Mouse (Mus musculus) liver, postnatal 0 days (tissue): Measurements from ENCODE around the gene Tm9sf4. TPM values are rescaled to one million over a fixed set of nuclear protein-coding genes. Genes with fewer than 3 reads are reported as not detected.

Source experiments
- ATAC-seq: fragments of 200-750 bp; cut with Nextera tagmentation; 2 replicates; pipeline ENCODE4 v1.8.0; 2017; ENCODE audit warnings: mild to moderate bottlenecking, moderate library complexity
- DNase-seq: peaks from one replicate; pipeline ENCODE4 v3.0.0-alpha.2; 2016
- H3K27ac ChIP-seq: fragments of 300-500 bp; sonication (generic); 2 replicates; pipeline ENCODE4 v1.5.1; 2014; ENCODE audit warnings: antibody characterized with exemption, moderate library complexity, mild to moderate bottlenecking, low read depth
- H3K27me3 ChIP-seq: fragments of 300-500 bp; sonication (generic); 2 replicates; pipeline ENCODE4 v1.6.1; 2014; ENCODE audit warnings: low read length, control low read depth, mixed read lengths; ENCODE audit not compliant: insufficient read depth
- H3K36me3 ChIP-seq: fragments of 300-500 bp; sonication (generic); replicated peaks from 2 replicates; pipeline ENCODE4 v1.6.1; 2014; ENCODE audit warnings: mild to moderate bottlenecking, control low read depth, low read length, moderate library complexity, mixed read lengths; ENCODE audit not compliant: insufficient read depth
- H3K4me1 ChIP-seq: fragments of 300-500 bp; sonication (generic); 2 replicates; pipeline ENCODE4 v1.6.1; 2014; ENCODE audit warnings: antibody characterized with exemption, mild to moderate bottlenecking, control low read depth; ENCODE audit not compliant: insufficient read depth
- H3K4me2 ChIP-seq: fragments of 300-500 bp; sonication (generic); 2 replicates; pipeline ENCODE4 v1.6.1; 2014; ENCODE audit warnings: low read depth, mild to moderate bottlenecking, low read length, moderate library complexity, mixed read lengths
- H3K4me3 ChIP-seq: fragments of 300-500 bp; sonication (generic); 2 replicates; pipeline ENCODE4 v1.5.1; 2014; ENCODE audit warnings: low read depth, low read length
- H3K9ac ChIP-seq: fragments of 300-500 bp; sonication (generic); replicated peaks from 2 replicates; pipeline ENCODE4 v1.6.1; 2014; ENCODE audit warnings: mild to moderate bottlenecking, moderate library complexity
- H3K9me3 ChIP-seq: fragments of 300-500 bp; sonication (generic); 2 replicates; pipeline ENCODE4 v1.6.1; 2016; ENCODE audit warnings: mild to moderate bottlenecking, control low read depth, low read length, mixed read lengths
- CTCF ChIP-seq: sonication (generic); IDR thresholded peaks from 2 replicates; pipeline ENCODE4 v1.5.1; 2016; ENCODE audit warnings: antibody characterized with exemption, low read depth
- EP300 ChIP-seq: IDR thresholded peaks from 2 replicates; pipeline ENCODE4 v1.6.1; 2016; ENCODE audit warnings: antibody characterized with exemption, low read depth, mild to moderate bottlenecking
- WGBS: fragments of 180-500 bp; shearing (Covaris S2); extraction: QIAGEN DNeasy Blood & Tissue Kit; methylation state at CpG from one replicate; pipeline ENCODE4 v1.1.7; 2014; ENCODE audit not compliant: insufficient replicate concordance; 5-methylcytosine and 5-hydroxymethylcytosine counted together
- polyA plus RNA-seq: library from polyadenylated mRNA; unstranded; fragments of >200 nt; fragmentation: Nextera tagmentation; extraction: Ambion mirVana; gene quantifications from 2 replicates; pipeline ENCODE4 v1.2.1, GENCODE M21; 2015

Tm9sf4 gene
- polyA plus RNA-seq, 1 experiment from 2014 or later, result 24.4 TPM

DNA sequence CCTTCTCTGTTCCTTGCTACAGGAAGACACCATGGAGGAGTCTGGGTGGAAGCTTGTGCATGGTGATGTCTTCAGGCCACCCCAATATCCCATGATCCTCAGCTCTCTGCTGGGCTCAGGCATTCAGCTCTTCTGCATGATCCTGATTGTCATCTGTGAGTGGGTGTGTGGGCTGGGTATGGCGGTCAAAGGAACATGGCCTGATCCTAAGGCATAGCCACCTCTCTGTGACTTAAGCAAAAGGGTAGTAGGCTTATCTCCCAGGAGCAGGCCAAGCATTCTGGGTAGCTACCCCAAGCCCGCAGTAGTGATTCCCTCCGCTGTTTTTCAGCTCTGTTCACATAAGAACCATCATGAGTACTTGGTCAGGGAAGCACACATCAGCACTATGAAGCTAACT is 33.2 kb downstream of the Tm9sf4 start:
- H3K27ac ChIP-seq, result no peak overlapping the region
- DNase-seq, result no peak
- TF ChIP-seq CTCF, result no peak
- no peak for TF ChIP-seq EP300
- ATAC-seq, result no peak
- H3K4me2 ChIP-seq, result no peak overlapping the region
- no peak overlapping the region for H3K4me3 ChIP-seq
- no peaks in the 10 kb centered on the region for H3K9me3 ChIP-seq
- H3K9ac ChIP-seq, result no peak overlapping the region
- H3K4me1 ChIP-seq, result no peaks in the 10 kb centered on the region
- WGBS, result 62% methylated on average over 3 of the region's 3 CpGs
- H3K27me3 ChIP-seq, result no peaks in the 10 kb centered on the region
- H3K36me3 ChIP-seq, result peaks cover 73% of the 10 kb centered on the region

DNA sequence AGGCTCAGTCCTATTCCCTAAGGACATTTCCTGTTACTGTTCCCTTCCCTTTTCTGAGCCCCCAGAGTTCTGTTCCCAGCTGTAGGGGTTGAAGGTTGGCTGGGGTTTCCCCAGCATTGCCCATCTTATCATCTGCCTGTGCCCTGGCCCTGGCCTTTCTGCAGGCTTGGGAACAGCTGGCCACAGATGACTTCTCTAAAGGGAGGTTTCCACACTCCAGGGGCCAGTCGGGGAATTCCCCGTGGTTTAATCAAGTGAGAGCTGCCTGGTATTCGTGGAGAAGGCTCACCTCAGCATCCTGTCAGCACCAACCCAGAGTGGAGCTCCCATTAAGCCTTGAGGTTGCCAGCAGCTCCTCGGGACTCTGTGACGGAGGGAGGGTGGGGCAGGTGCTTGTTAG is 37.4 kb downstream of the Tm9sf4 start:
- DNase-seq, result no peak
- ATAC-seq, result peak; percentile 17; the same call in 1 of the 2 replicates
- whole genome bisulfite sequencing, result 26% methylated on average over 5 of the region's 5 CpGs

DNA sequence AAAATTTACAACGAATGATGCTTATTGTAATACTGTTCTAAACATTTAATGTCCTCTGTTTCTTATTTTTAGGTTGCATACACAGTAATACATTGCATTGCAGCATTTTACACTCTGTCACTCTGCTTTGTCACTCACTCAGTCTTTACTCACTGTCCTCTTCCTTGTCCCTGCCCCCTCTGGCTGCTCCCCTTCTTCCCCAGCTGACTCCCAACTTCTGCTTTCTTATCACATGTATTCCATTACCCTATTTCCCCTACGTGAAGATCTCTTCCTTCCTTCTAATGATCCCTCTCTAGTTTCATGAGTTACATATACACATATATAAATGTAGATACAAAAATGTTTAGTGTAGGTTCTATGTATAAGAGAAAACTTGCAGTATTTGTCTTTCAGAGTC is 38.0 kb downstream of the Tm9sf4 start:
- no peaks in the 10 kb centered on the region for H3K27me3 ChIP-seq
- TF ChIP-seq CTCF, result no peak
- WGBS, result 45% methylated on average over 2 of the region's 2 CpGs

More for the DNA sequence above, 37.4 kb downstream of the Tm9sf4 start:
- Histone ChIP-seq H3K27ac (peak overlapping the region; percentile 40; the same call in 1 of the 2 replicates), H3K9ac (no peak overlapping the region), H3K4me1 (no peaks in the 10 kb centered on the region), H3K4me2 (no peak overlapping the region), H3K9me3 (no peaks in the 10 kb centered on the region), H3K36me3 (peaks cover 58% of the 10 kb centered on the region), H3K27me3 (no peaks in the 10 kb centered on the region), H3K4me3 (no peak overlapping the region)
- TF ChIP-seq EP300 (no peak), CTCF (no peak)

DNA sequence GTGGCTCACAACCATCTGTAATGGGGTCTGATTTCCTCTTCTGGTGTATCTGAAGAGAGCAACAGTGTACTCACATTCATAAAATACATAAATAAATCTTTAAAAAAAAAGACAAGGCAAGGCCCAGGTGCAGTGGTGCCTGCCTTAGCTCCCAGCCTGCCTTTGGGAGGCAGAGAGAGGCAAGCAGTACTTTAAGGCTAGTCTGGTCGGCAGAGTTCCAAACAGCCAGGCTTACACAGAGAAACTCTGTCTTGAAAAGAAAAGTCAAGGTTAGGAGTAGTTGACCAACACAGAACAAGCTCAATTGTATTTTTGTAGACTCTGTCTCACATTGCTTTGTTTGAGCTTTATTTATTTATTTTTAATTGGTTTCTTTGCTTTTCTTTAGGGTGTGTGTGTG is 41.7 kb downstream of the Tm9sf4 start:
- ATAC-seq (no peak), DNase-seq (no peak)
- TF ChIP-seq CTCF (no peak), EP300 (no peak)
- Histone ChIP-seq H3K9me3 (no peaks in the 10 kb centered on the region), H3K27ac (no peak overlapping the region), H3K4me2 (no peak overlapping the region), H3K27me3 (no peaks in the 10 kb centered on the region), H3K36me3 (peaks cover 57% of the 10 kb centered on the region), H3K4me1 (no peaks in the 10 kb centered on the region), H3K9ac (no peak overlapping the region), H3K4me3 (no peak overlapping the region)
- WGBS, result 79% methylated on average over 1 of the region's 1 CpGs

More for the DNA sequence above, 38.0 kb downstream of the Tm9sf4 start:
- Histone ChIP-seq H3K4me3 (no peak overlapping the region), H3K4me1 (no peaks in the 10 kb centered on the region), H3K9me3 (no peaks in the 10 kb centered on the region), H3K27ac (no peak overlapping the region), H3K36me3 (peaks cover 58% of the 10 kb centered on the region), H3K9ac (no peak overlapping the region), H3K4me2 (no peak overlapping the region)
- DNase-seq (no peak), ATAC-seq (no peak)

DNA sequence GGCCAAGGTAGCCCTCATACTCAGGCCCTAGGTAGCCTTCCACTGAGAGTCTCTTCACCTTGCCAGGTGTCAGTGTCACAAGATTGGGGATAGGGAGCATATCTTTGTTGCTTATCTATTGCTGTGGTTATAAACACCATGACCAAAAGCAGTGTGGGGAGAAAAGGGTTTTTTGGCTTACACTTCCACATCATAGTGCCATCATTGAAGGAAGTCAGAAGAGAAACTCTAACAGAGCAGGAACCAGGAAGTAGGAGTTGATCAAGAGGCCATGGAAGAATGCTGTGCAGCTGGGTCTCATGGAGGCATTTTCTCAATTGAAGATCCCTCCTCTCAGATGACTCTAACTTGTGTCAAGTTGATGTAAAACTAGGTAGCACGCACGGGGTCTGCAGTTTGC is 47.0 kb downstream of the Tm9sf4 start:
- H3K9ac ChIP-seq, result no peak overlapping the region
- H3K36me3 ChIP-seq, result peaks cover 51% of the 10 kb centered on the region
- DNase-seq (no peak), ATAC-seq (no peak)
- H3K4me3 ChIP-seq, result no peak overlapping the region
- no peaks in the 10 kb centered on the region for H3K27me3 ChIP-seq
- H3K4me2 ChIP-seq, result no peak overlapping the region
- WGBS, result 97% methylated on average over 2 of the region's 2 CpGs
- H3K4me1 ChIP-seq, result no peaks in the 10 kb centered on the region
- H3K9me3 ChIP-seq, result no peaks in the 10 kb centered on the region
- TF ChIP-seq EP300 (no peak), CTCF (no peak)
- H3K27ac ChIP-seq, result no peak overlapping the region

DNA sequence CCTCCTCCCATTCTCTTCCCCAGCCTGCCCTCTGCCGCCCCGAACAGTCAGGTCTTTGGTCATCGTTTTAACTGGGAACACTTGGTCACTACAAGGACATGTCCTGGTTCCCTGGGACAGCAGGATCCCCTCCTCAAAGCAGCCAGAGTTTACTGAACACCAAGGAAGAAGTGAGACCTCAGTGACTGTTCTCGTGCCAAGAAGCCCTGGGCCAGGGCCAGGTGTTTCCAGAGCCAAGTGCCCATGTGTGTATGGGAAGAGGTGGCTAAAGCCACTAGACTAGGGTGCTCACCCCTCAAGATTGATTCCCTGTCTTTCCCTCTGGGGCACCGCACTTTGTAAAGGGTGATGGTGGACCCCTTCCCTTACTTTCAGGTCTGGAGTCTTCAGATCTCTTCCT is 48.2 kb downstream of the Tm9sf4 start:
- TF ChIP-seq CTCF (no peak), EP300 (no peak)
- no peak for DNase-seq
- H3K4me1 ChIP-seq, result no peaks in the 10 kb centered on the region
- no peaks in the 10 kb centered on the region for H3K27me3 ChIP-seq
- no peaks in the 10 kb centered on the region for H3K9me3 ChIP-seq
- no peak overlapping the region for H3K4me2 ChIP-seq
- no peak for ATAC-seq
- H3K27ac ChIP-seq, result no peak overlapping the region
- H3K36me3 ChIP-seq, result peaks cover 47% of the 10 kb centered on the region
- H3K9ac ChIP-seq, result no peak overlapping the region
- no peak overlapping the region for H3K4me3 ChIP-seq
- WGBS, result 87% methylated on average over 5 of the region's 5 CpGs

DNA sequence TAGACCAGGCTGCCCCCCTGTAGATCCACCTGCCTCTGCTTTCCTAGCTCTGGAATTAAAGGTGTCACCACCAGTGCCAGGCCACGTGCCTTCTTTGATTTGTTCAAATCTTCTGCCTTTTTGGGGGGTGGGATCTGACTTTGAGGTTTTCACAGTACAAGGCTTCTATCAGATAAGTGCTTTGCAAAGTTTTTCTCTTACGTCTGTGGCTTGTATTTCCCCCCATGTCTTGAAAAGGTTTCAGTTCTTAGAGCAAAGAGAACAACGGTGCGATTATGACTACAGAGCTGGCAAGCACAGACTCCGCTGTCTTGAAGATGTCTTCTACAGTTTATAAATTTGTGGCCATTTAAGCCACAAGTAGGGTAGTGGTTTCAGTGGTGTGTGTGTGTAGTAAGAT is 50.3 kb downstream of the Tm9sf4 start:
- WGBS, result 81% methylated on average over 5 of the region's 5 CpGs
- Histone ChIP-seq H3K9me3 (no peaks in the 10 kb centered on the region), H3K9ac (no peak overlapping the region), H3K27ac (no peak overlapping the region), H3K36me3 (peaks cover 29% of the 10 kb centered on the region), H3K4me2 (no peak overlapping the region), H3K27me3 (no peaks in the 10 kb centered on the region), H3K4me3 (no peak overlapping the region), H3K4me1 (peaks cover 8% of the 10 kb centered on the region; the same call in 1 of the 2 replicates)
- no peak for DNase-seq
- TF ChIP-seq CTCF (no peak), EP300 (no peak)
- ATAC-seq, result no peak
